Mouse (Mus musculus): ENCODE results near the gene Ttc9. TPM values are rescaled to one million over a fixed set of nuclear protein-coding genes. Genes with fewer than 3 reads are reported as not detected.
A peak's percentile ranks its signal among the peaks of the same experiment; 100 is the strongest.

Ttc9 gene
- polyA plus RNA-seq, 1 experiment from 2014 or later = 20.6 TPM

GRCm38 (mm10) chr12:81628091-81628490 is 3.0 kb upstream of the Ttc9 start:
- no peak overlapping the region for H3K9ac ChIP-seq
- WGBS = 95% methylated on average over 4 of the region's 4 CpGs
- no peak for ATAC-seq (ENCODE audit: low FRiP score, low read depth)
- H3K4me3 ChIP-seq = no peak overlapping the region
- no peaks in the 10 kb centered on the region for H3K36me3 ChIP-seq
- no peak overlapping the region for H3K4me2 ChIP-seq
- H3K27me3 ChIP-seq = peaks cover 4% of the 10 kb centered on the region; the same call in 1 of the 2 replicates
- H3K9me3 ChIP-seq = no peaks in the 10 kb centered on the region
- no peak overlapping the region for H3K27ac ChIP-seq (replicated peaks)
- peaks cover 19% of the 10 kb centered on the region for H3K4me1 ChIP-seq (replicated peaks)

GRCm38 (mm10) chr12:81630520-81630914 is 532 bp upstream of the Ttc9 start:
- Histone ChIP-seq H3K36me3 (no peaks in the 10 kb centered on the region), H3K27ac (replicated peaks) (peak overlapping the region; percentile 97), H3K9ac (peak overlapping the region; percentile 92), H3K4me3 (peak overlapping the region; percentile 89), H3K9me3 (no peaks in the 10 kb centered on the region), H3K27me3 (peaks cover 4% of the 10 kb centered on the region; the same call in 1 of the 2 replicates), H3K4me2 (peak overlapping the region; percentile 90), H3K4me1 (replicated peaks) (peaks cover 26% of the 10 kb centered on the region)
- 1% methylated on average over 16 of the region's 16 CpGs for WGBS
- peak; percentile 77 for ATAC-seq (ENCODE audit: low FRiP score, low read depth)

- H3K4me1 ChIP-seq (replicated peaks) = peaks cover 29% of the 10 kb centered on the region
- WGBS = 1% methylated on average over 30 of the region's 31 CpGs
- H3K9ac ChIP-seq = peak overlapping the region; percentile 92
- H3K36me3 ChIP-seq = no peaks in the 10 kb centered on the region
- H3K9me3 ChIP-seq = no peaks in the 10 kb centered on the region
- H3K27me3 ChIP-seq = peaks cover 4% of the 10 kb centered on the region; the same call in 1 of the 2 replicates
- ATAC-seq (ENCODE audit: low FRiP score, low read depth) = peak; percentile 39
- peak overlapping the region; percentile 90 for H3K4me2 ChIP-seq
- peak overlapping the region; percentile 97 for H3K27ac ChIP-seq (replicated peaks)
- peak overlapping the region; percentile 89 for H3K4me3 ChIP-seq
Measured at GRCm38 (mm10) chr12:81631661-81632401, 782 bp downstream of the Ttc9 start.

GRCm38 (mm10) chr12:81633246-81633645 is 2.2 kb downstream of the Ttc9 start:
- Histone ChIP-seq H3K4me1 (replicated peaks) (peaks cover 29% of the 10 kb centered on the region), H3K4me2 (peak overlapping the region; percentile 90), H3K9ac (peak overlapping the region; percentile 13; the same call in 1 of the 2 replicates), H3K9me3 (no peaks in the 10 kb centered on the region), H3K4me3 (peak overlapping the region; percentile 89), H3K27ac (replicated peaks) (no peak overlapping the region), H3K36me3 (no peaks in the 10 kb centered on the region), H3K27me3 (peaks cover 3% of the 10 kb centered on the region; the same call in 1 of the 2 replicates)
- ATAC-seq (ENCODE audit: low FRiP score, low read depth) = no peak
- 89% methylated on average over 2 of the region's 2 CpGs for WGBS

- H3K9me3 ChIP-seq = no peaks in the 10 kb centered on the region
- peaks cover 3% of the 10 kb centered on the region; the same call in 1 of the 2 replicates for H3K4me1 ChIP-seq (replicated peaks)
- no peak for ATAC-seq (ENCODE audit: low FRiP score, low read depth)
- 61% methylated on average over 5 of the region's 5 CpGs for WGBS
- no peak overlapping the region for H3K27ac ChIP-seq (replicated peaks)
- H3K4me3 ChIP-seq = no peak overlapping the region
- no peaks in the 10 kb centered on the region for H3K36me3 ChIP-seq
- H3K9ac ChIP-seq = no peak overlapping the region
- H3K4me2 ChIP-seq = no peak overlapping the region
- H3K27me3 ChIP-seq = no peaks in the 10 kb centered on the region
Measured at GRCm38 (mm10) chr12:81640656-81641055, 9.6 kb downstream of the Ttc9 start.

- Histone ChIP-seq H3K9me3 (no peaks in the 10 kb centered on the region), H3K27ac (replicated peaks) (no peak overlapping the region), H3K9ac (no peak overlapping the region), H3K27me3 (no peaks in the 10 kb centered on the region), H3K4me3 (no peak overlapping the region), H3K4me1 (replicated peaks) (no peaks in the 10 kb centered on the region; the same call in 1 of the 2 replicates), H3K4me2 (peak overlapping the region; percentile 16), H3K36me3 (no peaks in the 10 kb centered on the region)
- ATAC-seq (ENCODE audit: low FRiP score, low read depth) = peak; percentile 77
- 15% methylated on average over 11 of the region's 11 CpGs for WGBS
Measured at GRCm38 (mm10) chr12:81642361-81643082, 11.5 kb downstream of the Ttc9 start.

GRCm38 (mm10) chr12:81646811-81647210 is 15.8 kb downstream of the Ttc9 start:
- H3K4me2 ChIP-seq = no peak overlapping the region
- no peaks in the 10 kb centered on the region for H3K27me3 ChIP-seq
- no peaks in the 10 kb centered on the region; the same call in 1 of the 2 replicates for H3K4me1 ChIP-seq (replicated peaks)
- no peak overlapping the region for H3K27ac ChIP-seq (replicated peaks)
- H3K9ac ChIP-seq = no peak overlapping the region
- H3K4me3 ChIP-seq = no peak overlapping the region
- WGBS = 81% methylated on average over 6 of the region's 6 CpGs
- H3K36me3 ChIP-seq = peaks cover 7% of the 10 kb centered on the region; the same call in 1 of the 2 replicates
- H3K9me3 ChIP-seq = no peaks in the 10 kb centered on the region
- ATAC-seq (ENCODE audit: low FRiP score, low read depth) = no peak

GRCm38 (mm10) chr12:81653344-81653743 is 22.3 kb downstream of the Ttc9 start:
- 0 out of 2 replicates have a peak, but pooled peaks have one; percentile 34 for ATAC-seq (ENCODE audit: low FRiP score, low read depth)
- Histone ChIP-seq H3K4me3 (no peak overlapping the region), H3K27me3 (no peaks in the 10 kb centered on the region), H3K4me1 (replicated peaks) (0 out of 2 replicates have a peak, but pooled peaks cover 6% of the 10 kb centered on the region), H3K4me2 (no peak overlapping the region), H3K36me3 (peaks cover 9% of the 10 kb centered on the region; the same call in 1 of the 2 replicates), H3K27ac (replicated peaks) (no peak overlapping the region), H3K9me3 (no peaks in the 10 kb centered on the region), H3K9ac (no peak overlapping the region)
- WGBS = 71% methylated on average over 8 of the region's 8 CpGs

- no peak overlapping the region for H3K4me3 ChIP-seq
- H3K4me1 ChIP-seq (replicated peaks) = 0 out of 2 replicates have a peak, but pooled peaks cover 6% of the 10 kb centered on the region
Measured at GRCm38 (mm10) chr12:81657321-81657720, 26.3 kb downstream of the Ttc9 start.

GRCm38 (mm10) chr12:81658086-81658485 is 27.0 kb downstream of the Ttc9 start:
- no peaks in the 10 kb centered on the region for H3K9me3 ChIP-seq
- peaks cover 7% of the 10 kb centered on the region; the same call in 1 of the 2 replicates for H3K36me3 ChIP-seq
- H3K27ac ChIP-seq (replicated peaks) = no peak overlapping the region
- no peak overlapping the region for H3K4me2 ChIP-seq
- 0 out of 2 replicates have a peak, but pooled peaks cover 5% of the 10 kb centered on the region for H3K4me1 ChIP-seq (replicated peaks)
- H3K4me3 ChIP-seq = no peak overlapping the region
- no peaks in the 10 kb centered on the region for H3K27me3 ChIP-seq
- no peak overlapping the region for H3K9ac ChIP-seq
- ATAC-seq (ENCODE audit: low FRiP score, low read depth) = no peak
- 93% methylated on average over 7 of the region's 7 CpGs for WGBS

More at GRCm38 (mm10) chr12:81657321-81657720, 26.3 kb downstream of the Ttc9 start:
- H3K9me3 ChIP-seq = no peaks in the 10 kb centered on the region
- ATAC-seq (ENCODE audit: low FRiP score, low read depth) = no peak
- 0 out of 2 replicates have a peak, but pooled peaks cover 7% of the 10 kb centered on the region for H3K36me3 ChIP-seq
- WGBS = 90% methylated on average over 1 of the region's 1 CpGs
- H3K9ac ChIP-seq = no peak overlapping the region
- H3K4me2 ChIP-seq = no peak overlapping the region
- H3K27me3 ChIP-seq = no peaks in the 10 kb centered on the region
- no peak overlapping the region for H3K27ac ChIP-seq (replicated peaks)

- no peak overlapping the region for H3K27ac ChIP-seq (replicated peaks)
- no peak overlapping the region for H3K4me2 ChIP-seq
- 88% methylated on average over 4 of the region's 4 CpGs for WGBS
- peaks cover 21% of the 10 kb centered on the region for H3K36me3 ChIP-seq
- H3K9me3 ChIP-seq = no peaks in the 10 kb centered on the region
- ATAC-seq (ENCODE audit: low FRiP score, low read depth) = no peak
- no peaks in the 10 kb centered on the region for H3K27me3 ChIP-seq
- no peaks in the 10 kb centered on the region for H3K4me1 ChIP-seq (replicated peaks)
- no peak overlapping the region for H3K4me3 ChIP-seq
- H3K9ac ChIP-seq = no peak overlapping the region
Measured at GRCm38 (mm10) chr12:81662076-81662475, 31.0 kb downstream of the Ttc9 start.

GRCm38 (mm10) chr12:81663116-81663515 is 32.1 kb downstream of the Ttc9 start:
- H3K36me3 ChIP-seq = peaks cover 21% of the 10 kb centered on the region
- no peaks in the 10 kb centered on the region for H3K27me3 ChIP-seq
- no peak overlapping the region for H3K4me2 ChIP-seq
- no peaks in the 10 kb centered on the region for H3K4me1 ChIP-seq (replicated peaks)
- H3K4me3 ChIP-seq = no peak overlapping the region
- H3K9me3 ChIP-seq = no peaks in the 10 kb centered on the region
- WGBS = 93% methylated on average over 9 of the region's 9 CpGs
- no peak overlapping the region for H3K9ac ChIP-seq
- ATAC-seq (ENCODE audit: low FRiP score, low read depth) = no peak
- H3K27ac ChIP-seq (replicated peaks) = no peak overlapping the region

All from hindbrain, embryonic 15.5 days (tissue).